Mouse (Mus musculus) urinary bladder, adult 2 months (tissue): Measurements from ENCODE around the gene Calu. TPM values are rescaled to one million over a fixed set of nuclear protein-coding genes. Genes with fewer than 3 reads are reported as not detected.
A peak's percentile ranks its signal among the peaks of the same experiment; 100 is the strongest.
"Not testable (repeated sequence)": the region's sequence is repeated elsewhere in the genome, so short reads cannot be mapped to it uniquely, and the experiment has no call there.

Experiments
- DNase-seq: peaks from one replicate; pipeline ENCODE4 v3.0.0; 2022; ENCODE audit warnings: low spot score
- polyA plus RNA-seq: library from polyadenylated mRNA; depleted of rRNA; stranded (reverse); fragments of >200 nt; gene quantifications from 2 replicates; pipeline ENCODE4 v1.2.3, GENCODE M21; 2012; rRNA removed

Gene Calu
- polyA plus RNA-seq: 274 and 306 TPM in 2 replicates

GRCm38 (mm10) chr6:29347665-29348370 is at the start of gene Calu:
Gene Calu, plus strand, starts transcription at chr6:29348069.
- DNase-seq: peak; percentile 98

- DNase-seq: no peak
These were observed 48.8 kb upstream of the Calu start for GRCm38 (mm10) chr6:29299112-29299511.

- DNase-seq: no peak
These were observed 44.6 kb upstream of the Calu start for GRCm38 (mm10) chr6:29303251-29303650.

- DNase-seq: no peak
These were observed 44.1 kb upstream of the Calu start for GRCm38 (mm10) chr6:29303726-29304125.

- DNase-seq: no peak
These were observed 42.4 kb upstream of the Calu start for GRCm38 (mm10) chr6:29305462-29305861.

- DNase-seq: no peak
These were observed 38.8 kb upstream of the Calu start for GRCm38 (mm10) chr6:29308846-29309605.

- no peak for DNase-seq
These were observed 34.1 kb upstream of the Calu start for GRCm38 (mm10) chr6:29313690-29314202.

- DNase-seq: no peak
These were observed 30.6 kb upstream of the Calu start for GRCm38 (mm10) chr6:29317286-29317685.

- no peak for DNase-seq
These were observed 29.9 kb upstream of the Calu start for GRCm38 (mm10) chr6:29317941-29318340.

GRCm38 (mm10) chr6:29318879-29319278 is 29.0 kb upstream of the Calu start, which contains the start of gene Fam71f1:
Gene Fam71f1, plus strand, starts transcription at chr6:29319140.
- DNase-seq: no peak

GRCm38 (mm10) chr6:29321586-29321985 is 26.3 kb upstream of the Calu start:
- DNase-seq: no peak

GRCm38 (mm10) chr6:29322147-29322546 is 25.7 kb upstream of the Calu start:
- no peak for DNase-seq

- no peak for DNase-seq
These were observed 25.1 kb upstream of the Calu start for GRCm38 (mm10) chr6:29322735-29323134.

- DNase-seq: no peak
These were observed 20.9 kb upstream of the Calu start for GRCm38 (mm10) chr6:29326961-29327360.

GRCm38 (mm10) chr6:29329514-29329913 is 18.4 kb upstream of the Calu start:
- no peak for DNase-seq

- DNase-seq: not testable (repeated sequence)
These were observed 1.4 kb upstream of the Calu start for GRCm38 (mm10) chr6:29346512-29346911.

GRCm38 (mm10) chr6:29347189-29347588 is 680 bp upstream of the Calu start:
- no peak for DNase-seq

GRCm38 (mm10) chr6:29348371-29348724 is 479 bp downstream of the Calu start:
- DNase-seq: no peak

- DNase-seq: no peak
These were observed 3.7 kb downstream of the Calu start for GRCm38 (mm10) chr6:29351613-29352012.

- no peak for DNase-seq
These were observed 4.9 kb downstream of the Calu start for GRCm38 (mm10) chr6:29352816-29353215.

GRCm38 (mm10) chr6:29359386-29359785 is 11.5 kb downstream of the Calu start:
- no peak for DNase-seq

- DNase-seq: no peak
These were observed 12.3 kb downstream of the Calu start for GRCm38 (mm10) chr6:29360211-29360610.
